Mouse (Mus musculus): ENCODE results near the gene Spata17. TPM values are rescaled to one million over a fixed set of nuclear protein-coding genes. Genes with fewer than 3 reads are reported as not detected.

Spata17 gene
- polyA plus RNA-seq, 1 experiment: not detected

- no peak for TF ChIP-seq FLI1 (IDR thresholded peaks at IDR 0.05; ENCODE audit: low read length)
- no peak for TF ChIP-seq GATA1 (IDR thresholded peaks at IDR 0.05; ENCODE audit: borderline replicate concordance, low read length)
- Histone ChIP-seq H3K4me1 (peaks cover 15% of the 10 kb centered on the region), H3K36me3 (replicated peaks; ENCODE audit: low read length) (peaks cover 88% of the 10 kb centered on the region), H3K9me3 (no peaks in the 10 kb centered on the region), H3K4me3 (replicated peaks) (no peak overlapping the region), H3K27me3 (replicated peaks) (no peaks in the 10 kb centered on the region)
Observed at GRCm38 (mm10) chr1:187232996-187233615, 17.8 kb upstream of the Spata17 start.

GRCm38 (mm10) chr1:187232196-187232955 is 17.1 kb upstream of the Spata17 start:
- Histone ChIP-seq H3K36me3 (replicated peaks; ENCODE audit: low read length) (peaks cover 87% of the 10 kb centered on the region), H3K27me3 (replicated peaks) (no peaks in the 10 kb centered on the region), H3K4me3 (replicated peaks) (no peak overlapping the region), H3K4me1 (peaks cover 20% of the 10 kb centered on the region), H3K9me3 (no peaks in the 10 kb centered on the region)
- TF ChIP-seq GATA1 (IDR thresholded peaks at IDR 0.05; ENCODE audit: borderline replicate concordance, low read length): no peak

- H3K4me3 ChIP-seq (replicated peaks): no peak overlapping the region
- H3K4me1 ChIP-seq: peaks cover 39% of the 10 kb centered on the region
- H3K9me3 ChIP-seq: no peaks in the 10 kb centered on the region
- H3K36me3 ChIP-seq (replicated peaks; ENCODE audit: low read length): peaks cover 87% of the 10 kb centered on the region
- no peak for TF ChIP-seq GATA1 (IDR thresholded peaks at IDR 0.05; ENCODE audit: borderline replicate concordance, low read length)
- no peak for TF ChIP-seq FLI1 (IDR thresholded peaks at IDR 0.05; ENCODE audit: low read length)
- no peaks in the 10 kb centered on the region for H3K27me3 ChIP-seq (replicated peaks)
Observed at GRCm38 (mm10) chr1:187230255-187230654, 15.0 kb upstream of the Spata17 start.

- Histone ChIP-seq H3K4me1 (peaks cover 39% of the 10 kb centered on the region), H3K36me3 (replicated peaks; ENCODE audit: low read length) (peaks cover 82% of the 10 kb centered on the region), H3K27me3 (replicated peaks) (no peaks in the 10 kb centered on the region), H3K4me3 (replicated peaks) (no peak overlapping the region), H3K9me3 (no peaks in the 10 kb centered on the region)
- TF ChIP-seq GATA1 (IDR thresholded peaks at IDR 0.05; ENCODE audit: borderline replicate concordance, low read length): no peak
- no peak for TF ChIP-seq FLI1 (IDR thresholded peaks at IDR 0.05; ENCODE audit: low read length)
Observed at GRCm38 (mm10) chr1:187228414-187229146, 13.3 kb upstream of the Spata17 start.

- Histone ChIP-seq H3K9me3 (no peaks in the 10 kb centered on the region), H3K4me1 (peaks cover 53% of the 10 kb centered on the region), H3K27me3 (replicated peaks) (no peaks in the 10 kb centered on the region), H3K4me3 (replicated peaks) (peak overlapping the region; percentile 64), H3K36me3 (replicated peaks; ENCODE audit: low read length) (peaks cover 65% of the 10 kb centered on the region)
- TF ChIP-seq FLI1 (IDR thresholded peaks at IDR 0.05; ENCODE audit: low read length) (no peak), GATA1 (IDR thresholded peaks at IDR 0.05; ENCODE audit: borderline replicate concordance, low read length) (no peak)
Observed at GRCm38 (mm10) chr1:187226328-187227025, 11.2 kb upstream of the Spata17 start.

GRCm38 (mm10) chr1:187220756-187221155 is 5.5 kb upstream of the Spata17 start:
- Histone ChIP-seq H3K9me3 (no peaks in the 10 kb centered on the region), H3K4me1 (peaks cover 60% of the 10 kb centered on the region), H3K36me3 (replicated peaks; ENCODE audit: low read length) (peaks cover 18% of the 10 kb centered on the region), H3K4me3 (replicated peaks) (no peak overlapping the region), H3K27me3 (replicated peaks) (no peaks in the 10 kb centered on the region)
- no peak for TF ChIP-seq FLI1 (IDR thresholded peaks at IDR 0.05; ENCODE audit: low read length)
- no peak for TF ChIP-seq GATA1 (IDR thresholded peaks at IDR 0.05; ENCODE audit: borderline replicate concordance, low read length)

- no peaks in the 10 kb centered on the region for H3K9me3 ChIP-seq
- H3K27me3 ChIP-seq (replicated peaks): no peaks in the 10 kb centered on the region
- TF ChIP-seq FLI1 (IDR thresholded peaks at IDR 0.05; ENCODE audit: low read length) (no peak), GATA1 (IDR thresholded peaks at IDR 0.05; ENCODE audit: borderline replicate concordance, low read length) (no peak; the same call in 2 of the 3 replicates)
- peaks cover 44% of the 10 kb centered on the region for H3K4me1 ChIP-seq
- H3K4me3 ChIP-seq (replicated peaks): peak overlapping the region; percentile 68
- H3K36me3 ChIP-seq (replicated peaks; ENCODE audit: low read length): peaks cover 2% of the 10 kb centered on the region
Observed at GRCm38 (mm10) chr1:187216620-187217410, 1.6 kb upstream of the Spata17 start.

GRCm38 (mm10) chr1:187210736-187211135 is 4.5 kb downstream of the Spata17 start:
- Histone ChIP-seq H3K9me3 (no peaks in the 10 kb centered on the region), H3K36me3 (replicated peaks; ENCODE audit: low read length) (no peaks in the 10 kb centered on the region), H3K4me3 (replicated peaks) (no peak overlapping the region), H3K4me1 (no peaks in the 10 kb centered on the region), H3K27me3 (replicated peaks) (no peaks in the 10 kb centered on the region)
- TF ChIP-seq GATA1 (IDR thresholded peaks at IDR 0.05; ENCODE audit: borderline replicate concordance, low read length): no peak

GRCm38 (mm10) chr1:187209496-187209895 is 5.8 kb downstream of the Spata17 start:
- Histone ChIP-seq H3K4me3 (replicated peaks) (no peak overlapping the region), H3K27me3 (replicated peaks) (no peaks in the 10 kb centered on the region), H3K9me3 (no peaks in the 10 kb centered on the region), H3K36me3 (replicated peaks; ENCODE audit: low read length) (no peaks in the 10 kb centered on the region), H3K4me1 (no peaks in the 10 kb centered on the region)
- TF ChIP-seq FLI1 (IDR thresholded peaks at IDR 0.05; ENCODE audit: low read length) (no peak), GATA1 (IDR thresholded peaks at IDR 0.05; ENCODE audit: borderline replicate concordance, low read length) (no peak)

Data from megakaryocyte, embryonic 14.5 days (primary cell).